Mouse (Mus musculus): ENCODE data around the gene Tnk2. TPM values are rescaled to one million over a fixed set of nuclear protein-coding genes. Genes with fewer than 3 reads are reported as not detected.

Gene Tnk2
- total RNA-seq, 1 experiment = 47.1 TPM

GRCm38 (mm10) chr16:32656794-32657193 is 13.1 kb downstream of the Tnk2 start:
- Histone ChIP-seq H3K36me3 (ENCODE audit: control insufficient read depth, insufficient read depth, low read length, poor library complexity, severe bottlenecking) (no peaks in the 10 kb centered on the region; the same call in 1 of the 2 replicates), H3K27ac (ENCODE audit: insufficient read depth, low read depth, low read length, poor library complexity, severe bottlenecking) (no peak overlapping the region; the same call in 1 of the 2 replicates), H3K4me3 (ENCODE audit: insufficient read depth in 1 of 2, low read depth in 1 of 2, low read length in 2 of 2, poor library complexity in 1 of 2, severe bottlenecking in 1 of 2) (peak overlapping the region in 1 of 2 experiments; percentile 11; a peak in 1 of 4 replicates), H3K9me3 (ENCODE audit: control insufficient read depth, insufficient read depth, low read depth, low read length) (no peaks in the 10 kb centered on the region), H3K9ac (ENCODE audit: insufficient read depth, low read depth, low read length, poor library complexity, severe bottlenecking) (peak overlapping the region; percentile 37; the same call in 1 of the 2 replicates), H3K4me1 (ENCODE audit: control insufficient read depth in 2 of 2, insufficient read depth in 2 of 2, low read length in 2 of 2, poor library complexity in 1 of 2) (peaks cover 14 to 41% of the 10 kb centered on the region in 2 experiments)
- no peak for TF ChIP-seq CHD2 (IDR thresholded peaks at IDR 0.05; ENCODE audit: low read depth, low read length)
- TF ChIP-seq HCFC1 (IDR thresholded peaks at IDR 0.05; ENCODE audit: borderline replicate concordance, insufficient read depth, low read length) = no peak
- TF ChIP-seq ZC3H11A (IDR thresholded peaks at IDR 0.05; ENCODE audit: borderline replicate concordance, low read depth, low read length) = no peak
- TF ChIP-seq ZNF384 (IDR thresholded peaks at IDR 0.05; ENCODE audit: low read depth, low read length) = no peak
- TF ChIP-seq MAFK (IDR thresholded peaks at IDR 0.05; ENCODE audit: insufficient read depth, low read depth, low read length) = no peak
- in situ Hi-C loops (cut with MboI; ENCODE audit: low sequenced_read_pairs in 2 of 2, unreplicated experiment in 2 of 2) = no loop called here
- DNase-seq (ENCODE audit: low read depth, low spot score) = no peak

DNA sequence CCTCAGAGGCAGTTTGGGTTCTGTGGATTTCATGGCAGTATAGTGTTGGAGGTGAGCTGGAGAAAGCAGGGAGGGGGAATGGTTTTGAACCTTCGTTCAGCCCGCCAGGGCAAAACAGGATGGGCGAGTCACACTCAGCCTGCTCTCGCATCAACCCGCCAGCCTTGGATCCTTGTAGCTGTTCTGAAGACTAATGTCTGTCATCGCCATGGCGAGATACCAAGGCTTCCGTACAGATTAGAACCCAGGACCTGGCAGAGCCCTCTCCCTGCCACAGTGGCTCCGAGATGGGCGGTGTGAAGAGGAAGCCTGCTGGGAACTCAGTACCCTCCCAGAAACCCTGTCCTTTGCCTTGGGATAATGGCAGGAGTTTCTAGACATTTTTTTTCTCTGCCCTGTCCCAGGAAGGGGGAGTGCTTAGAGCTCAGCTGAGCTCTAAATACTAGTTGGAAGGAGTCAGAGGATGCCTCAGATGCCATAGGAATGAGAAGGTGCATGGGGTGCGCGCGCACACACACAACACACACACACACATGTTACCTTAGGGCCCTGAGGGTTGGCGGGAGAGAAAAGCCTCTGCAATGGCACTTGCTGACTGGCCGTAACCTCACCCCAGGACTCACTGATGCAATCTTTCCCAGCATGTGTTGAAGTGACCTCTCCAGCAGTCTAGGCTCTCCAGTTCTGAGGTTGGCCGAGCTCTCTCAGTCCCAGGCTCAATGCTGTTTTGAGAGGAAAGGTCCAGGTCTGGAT is 14.0 kb downstream of the Tnk2 start:
- no peak for DNase-seq (ENCODE audit: low read depth, low spot score)
- Histone ChIP-seq H3K9me3 (ENCODE audit: control insufficient read depth, insufficient read depth, low read depth, low read length) (no peaks in the 10 kb centered on the region), H3K9ac (ENCODE audit: insufficient read depth, low read depth, low read length, poor library complexity, severe bottlenecking) (no peak overlapping the region; the same call in 1 of the 2 replicates), H3K27ac (ENCODE audit: insufficient read depth, low read depth, low read length, poor library complexity, severe bottlenecking) (no peak overlapping the region), H3K36me3 (ENCODE audit: control insufficient read depth, insufficient read depth, low read length, poor library complexity, severe bottlenecking) (no peaks in the 10 kb centered on the region; the same call in 1 of the 2 replicates), H3K4me3 (ENCODE audit: insufficient read depth in 1 of 2, low read depth in 1 of 2, low read length in 2 of 2, poor library complexity in 1 of 2, severe bottlenecking in 1 of 2) (peak overlapping the region; percentile 5 to 64; a peak in 1 of 4 replicates), H3K4me1 (ENCODE audit: control insufficient read depth in 2 of 2, insufficient read depth in 2 of 2, low read length in 2 of 2, poor library complexity in 1 of 2) (peaks cover 14 to 46% of the 10 kb centered on the region in 2 experiments)
- in situ Hi-C loops (cut with MboI; ENCODE audit: low sequenced_read_pairs in 2 of 2, unreplicated experiment in 2 of 2) = no loop called here
- no peak for TF ChIP-seq ZNF384 (IDR thresholded peaks at IDR 0.05; ENCODE audit: low read depth, low read length)
- TF ChIP-seq HCFC1 (IDR thresholded peaks at IDR 0.05; ENCODE audit: borderline replicate concordance, insufficient read depth, low read length) = no peak
- no peak for TF ChIP-seq CHD2 (IDR thresholded peaks at IDR 0.05; ENCODE audit: low read depth, low read length)
- no peak for TF ChIP-seq ZC3H11A (IDR thresholded peaks at IDR 0.05; ENCODE audit: borderline replicate concordance, low read depth, low read length)
- TF ChIP-seq MAFK (IDR thresholded peaks at IDR 0.05; ENCODE audit: insufficient read depth, low read depth, low read length) = no peak

DNA sequence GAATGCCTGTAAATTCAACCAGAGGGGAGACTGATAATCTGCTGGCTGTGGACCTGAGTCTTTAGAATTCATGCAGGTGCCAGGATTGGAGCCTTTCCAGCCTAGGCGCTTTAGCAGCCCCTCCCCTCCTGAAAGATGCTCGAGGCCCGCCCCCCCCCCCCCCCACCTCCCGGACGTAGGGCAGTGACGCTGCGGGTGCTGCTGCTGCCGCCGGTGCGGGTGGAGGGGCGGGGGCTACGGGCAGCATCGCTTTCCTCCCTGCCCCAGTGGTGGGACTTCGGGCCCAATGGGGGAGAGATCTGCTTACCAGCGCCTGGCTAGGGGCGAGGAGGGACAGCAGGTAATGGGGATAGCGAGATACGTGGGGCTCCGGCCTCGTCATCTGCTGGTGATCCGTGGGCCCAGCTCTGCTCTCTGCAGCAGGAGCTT is 15.1 kb downstream of the Tnk2 start:
- no peak for DNase-seq (ENCODE audit: low read depth, low spot score)
- Histone ChIP-seq H3K4me1 (ENCODE audit: control insufficient read depth in 2 of 2, insufficient read depth in 2 of 2, low read length in 2 of 2, poor library complexity in 1 of 2) (peaks cover 13 to 51% of the 10 kb centered on the region in 2 experiments), H3K9ac (ENCODE audit: insufficient read depth, low read depth, low read length, poor library complexity, severe bottlenecking) (peak overlapping the region; percentile 57), H3K4me3 (ENCODE audit: insufficient read depth in 1 of 2, low read depth in 1 of 2, low read length in 2 of 2, poor library complexity in 1 of 2, severe bottlenecking in 1 of 2) (peak overlapping the region; percentile 36 to 64), H3K27ac (ENCODE audit: insufficient read depth, low read depth, low read length, poor library complexity, severe bottlenecking) (no peak overlapping the region), H3K9me3 (ENCODE audit: control insufficient read depth, insufficient read depth, low read depth, low read length) (no peaks in the 10 kb centered on the region), H3K36me3 (ENCODE audit: control insufficient read depth, insufficient read depth, low read length, poor library complexity, severe bottlenecking) (peaks cover 4% of the 10 kb centered on the region; the same call in 1 of the 2 replicates)
- in situ Hi-C loops (cut with MboI; ENCODE audit: low sequenced_read_pairs in 2 of 2, unreplicated experiment in 2 of 2) = no loop called here
- TF ChIP-seq ZNF384 (IDR thresholded peaks at IDR 0.05; ENCODE audit: low read depth, low read length) (no peak), MAFK (IDR thresholded peaks at IDR 0.05; ENCODE audit: insufficient read depth, low read depth, low read length) (no peak), ZC3H11A (IDR thresholded peaks at IDR 0.05; ENCODE audit: borderline replicate concordance, low read depth, low read length) (no peak), CHD2 (IDR thresholded peaks at IDR 0.05; ENCODE audit: low read depth, low read length) (no peak), HCFC1 (IDR thresholded peaks at IDR 0.05; ENCODE audit: borderline replicate concordance, insufficient read depth, low read length) (no peak)

GRCm38 (mm10) chr16:32659385-32659784 is 15.7 kb downstream of the Tnk2 start:
- H3K9ac ChIP-seq (ENCODE audit: insufficient read depth, low read depth, low read length, poor library complexity, severe bottlenecking) = peak overlapping the region; percentile 57; the same call in 1 of the 2 replicates
- in situ Hi-C loops (cut with MboI; ENCODE audit: low sequenced_read_pairs in 2 of 2, unreplicated experiment in 2 of 2) = no loop called here
- H3K9me3 ChIP-seq (ENCODE audit: control insufficient read depth, insufficient read depth, low read depth, low read length) = no peaks in the 10 kb centered on the region
- TF ChIP-seq ZNF384 (IDR thresholded peaks at IDR 0.05; ENCODE audit: low read depth, low read length) (no peak), MAFK (IDR thresholded peaks at IDR 0.05; ENCODE audit: insufficient read depth, low read depth, low read length) (no peak), CHD2 (IDR thresholded peaks at IDR 0.05; ENCODE audit: low read depth, low read length) (no peak), ZC3H11A (IDR thresholded peaks at IDR 0.05; ENCODE audit: borderline replicate concordance, low read depth, low read length) (0 out of 2 replicates have a peak, but pooled peaks have one; percentile 31)
- H3K27ac ChIP-seq (ENCODE audit: insufficient read depth, low read depth, low read length, poor library complexity, severe bottlenecking) = no peak overlapping the region
- H3K4me3 ChIP-seq (ENCODE audit: insufficient read depth in 1 of 2, low read depth in 1 of 2, low read length in 2 of 2, poor library complexity in 1 of 2, severe bottlenecking in 1 of 2) = peak overlapping the region; percentile 10 to 64
- no peak for DNase-seq (ENCODE audit: low read depth, low spot score)
- peaks cover 12 to 48% of the 10 kb centered on the region in 2 experiments for H3K4me1 ChIP-seq (ENCODE audit: control insufficient read depth in 2 of 2, insufficient read depth in 2 of 2, low read length in 2 of 2, poor library complexity in 1 of 2)
- peaks cover 10% of the 10 kb centered on the region; the same call in 1 of the 2 replicates for H3K36me3 ChIP-seq (ENCODE audit: control insufficient read depth, insufficient read depth, low read length, poor library complexity, severe bottlenecking)

Data from ES-E14 (cell line).